Mouse (Mus musculus) left cerebral cortex, postnatal 36 days (tissue): ENCODE measurements around the gene Lgals12. TPM values are rescaled to one million over a fixed set of nuclear protein-coding genes. Genes with fewer than 3 reads are reported as not detected.

Experiments
- DNase-seq, 2 experiments: peaks; one replicate each; pipeline ENCODE4 v3.0.0; 2021 to 2022; ENCODE audit warnings: low spot score in 2 of 2, mixed read lengths in 1 of 2
- intact Hi-C: fragments of 180-260 bp; cut with DNase I; formaldehyde crosslinking; loops from one replicate; pipeline ENCODE4 v1.15.1; 2025
- total RNA-seq, 2 experiments: library from RNA; stranded (reverse); gene quantifications; 2 replicates each; pipeline ENCODE4 v1.2.3; 2021

The Lgals12 gene
- total RNA-seq, 2 experiments from 2014 or later = 0.57 to 1.0 TPM

DNA sequence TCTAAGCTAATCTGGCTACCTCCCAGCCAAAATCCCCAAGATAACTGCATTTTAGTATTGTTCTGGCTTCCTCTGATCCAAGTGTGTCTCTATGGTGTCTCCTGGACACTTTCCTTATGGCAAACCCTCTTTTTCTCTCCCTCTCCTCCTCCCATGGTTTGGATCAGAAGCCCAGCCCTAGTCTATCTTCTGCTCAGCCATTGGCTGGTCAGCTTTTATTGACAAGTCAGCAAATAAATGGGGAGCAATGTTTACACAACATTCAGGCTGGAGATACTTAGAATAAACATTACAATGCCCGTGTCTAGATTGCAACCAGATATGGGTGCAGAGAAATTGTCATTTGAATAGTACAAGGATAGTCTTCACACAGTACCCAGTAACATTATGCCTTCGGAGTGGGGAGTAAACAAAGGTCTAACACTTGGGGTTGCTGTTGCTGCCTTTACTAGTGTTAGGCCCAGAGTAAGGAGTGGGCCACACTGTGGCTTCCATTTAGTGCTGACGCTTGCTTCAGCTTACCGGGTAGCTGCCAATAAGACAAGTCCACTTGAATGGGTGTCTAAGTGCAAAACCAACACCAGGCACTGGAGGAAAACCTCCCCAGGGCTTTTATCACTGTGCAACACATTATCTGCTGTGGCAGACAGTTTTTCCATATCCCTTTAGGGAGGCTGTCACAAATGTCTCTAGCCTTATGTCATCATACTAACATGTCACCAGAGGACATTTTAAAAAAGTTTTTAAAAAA is 55.3 kb downstream of the Lgals12 start:
- no peak for DNase-seq
- intact Hi-C loops = no loop called here

DNA sequence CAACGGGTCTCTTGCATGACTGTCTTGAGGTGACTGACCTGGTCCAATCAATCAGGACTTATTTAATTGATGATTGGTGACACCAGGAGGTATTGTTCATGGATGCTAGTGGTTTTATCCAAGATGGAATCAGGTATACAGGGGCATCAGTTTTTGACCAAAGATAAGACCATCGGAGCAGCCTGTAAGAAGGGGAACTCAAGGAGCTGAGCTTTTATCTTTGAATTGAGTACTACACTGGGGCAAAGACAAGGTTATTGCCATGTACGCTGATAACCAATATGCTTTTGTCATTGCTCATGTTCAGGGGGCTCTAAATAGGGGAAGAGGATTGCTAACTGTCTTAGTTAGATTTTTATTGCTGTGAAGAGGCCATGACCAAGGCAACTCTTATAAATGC is 58.1 kb downstream of the Lgals12 start:
- intact Hi-C loops = no loop called here
- DNase-seq = no peak

Other genes with a start within 250 kb of the Lgals12 start
- 10 to 100 TPM; 31.9 to 37.4 TPM for gene Spindoc, start 224.2 kb downstream of the Lgals12 start, total RNA-seq
- gene 2700081O15Rik, start 189.6 kb downstream of the Lgals12 start, total RNA-seq = 10 to 100 TPM; 34.7 to 37.3 TPM
- gene Rtn3, start 123.9 kb downstream of the Lgals12 start, total RNA-seq = 100 to 1,000 TPM; 812 to 902 TPM
- 10 to 100 TPM; 23.4 to 25.7 TPM for gene Atl3, start 113.2 kb downstream of the Lgals12 start, total RNA-seq
- 10 to 100 TPM; 27.2 to 29.2 TPM for gene Pla2g16, start 49.7 kb downstream of the Lgals12 start, total RNA-seq
- gene Hrasls5, start 5.3 kb upstream of the Lgals12 start, total RNA-seq = not detected
- gene Slc22a19, start 104.1 kb upstream of the Lgals12 start, total RNA-seq = not detected
- gene Slc22a26, start 195.5 kb upstream of the Lgals12 start, total RNA-seq = not detected